Mouse (Mus musculus): Measurements from ENCODE around the gene Tfdp2. TPM values are rescaled to one million over a fixed set of nuclear protein-coding genes. Genes with fewer than 3 reads are reported as not detected.

Tfdp2 gene
- polyA plus RNA-seq, 1 experiment from 2014 or later: 64.9 TPM

- DNase-seq (ENCODE audit: low spot score) (no peak), ATAC-seq (ENCODE audit: insufficient read depth, low FRiP score, low TSS enrichment) (no peak)
- no peaks in the 10 kb centered on the region for H3K4me1 ChIP-seq (ENCODE audit: control insufficient read depth, insufficient read depth, low read length)
- no peak overlapping the region for H3K4me3 ChIP-seq (ENCODE audit: low read depth, low read length)
- no peak overlapping the region for H3K4me2 ChIP-seq (ENCODE audit: low read depth)
- no peaks in the 10 kb centered on the region for H3K36me3 ChIP-seq (ENCODE audit: control insufficient read depth, insufficient read depth, low read length)
- no peak overlapping the region for H3K9ac ChIP-seq (ENCODE audit: low read length)
- WGBS: 97% methylated on average over 1 of the region's 1 CpGs
- no peaks in the 10 kb centered on the region for H3K9me3 ChIP-seq (ENCODE audit: control insufficient read depth, low read length)
- no peaks in the 10 kb centered on the region for H3K27me3 ChIP-seq (ENCODE audit: control insufficient read depth, insufficient read depth, low read length)
- no peak overlapping the region for H3K27ac ChIP-seq (ENCODE audit: low read depth, low read length)
These were observed 21.2 kb downstream of the Tfdp2 start for GRCm38 (mm10) chr9:96217299-96217698.

GRCm38 (mm10) chr9:96217799-96218198 is 21.7 kb downstream of the Tfdp2 start:
- Histone ChIP-seq H3K4me2 (ENCODE audit: low read depth) (no peak overlapping the region), H3K27me3 (ENCODE audit: control insufficient read depth, insufficient read depth, low read length) (no peaks in the 10 kb centered on the region), H3K9me3 (ENCODE audit: control insufficient read depth, low read length) (no peaks in the 10 kb centered on the region), H3K9ac (ENCODE audit: low read length) (no peak overlapping the region), H3K4me1 (ENCODE audit: control insufficient read depth, insufficient read depth, low read length) (no peaks in the 10 kb centered on the region), H3K4me3 (ENCODE audit: low read depth, low read length) (no peak overlapping the region), H3K36me3 (ENCODE audit: control insufficient read depth, insufficient read depth, low read length) (no peaks in the 10 kb centered on the region), H3K27ac (ENCODE audit: low read depth, low read length) (no peak overlapping the region)
- no peak for DNase-seq (ENCODE audit: low spot score)
- ATAC-seq (ENCODE audit: insufficient read depth, low FRiP score, low TSS enrichment): no peak

GRCm38 (mm10) chr9:96219114-96219669 is 23.1 kb downstream of the Tfdp2 start:
- no peak overlapping the region for H3K9ac ChIP-seq (ENCODE audit: low read length)
- WGBS: 49% methylated on average over 2 of the region's 2 CpGs
- H3K4me3 ChIP-seq (ENCODE audit: low read depth, low read length): no peak overlapping the region
- H3K4me1 ChIP-seq (ENCODE audit: control insufficient read depth, insufficient read depth, low read length): no peaks in the 10 kb centered on the region
- H3K27ac ChIP-seq (ENCODE audit: low read depth, low read length): no peak overlapping the region
- no peaks in the 10 kb centered on the region for H3K36me3 ChIP-seq (ENCODE audit: control insufficient read depth, insufficient read depth, low read length)
- ATAC-seq (ENCODE audit: insufficient read depth, low FRiP score, low TSS enrichment) (no peak), DNase-seq (ENCODE audit: low spot score) (no peak)
- H3K9me3 ChIP-seq (ENCODE audit: control insufficient read depth, low read length): no peaks in the 10 kb centered on the region
- H3K27me3 ChIP-seq (ENCODE audit: control insufficient read depth, insufficient read depth, low read length): no peaks in the 10 kb centered on the region
- H3K4me2 ChIP-seq (ENCODE audit: low read depth): no peak overlapping the region

GRCm38 (mm10) chr9:96220419-96220818 is 24.3 kb downstream of the Tfdp2 start:
- Histone ChIP-seq H3K36me3 (ENCODE audit: control insufficient read depth, insufficient read depth, low read length) (no peaks in the 10 kb centered on the region), H3K4me3 (ENCODE audit: low read depth, low read length) (no peak overlapping the region), H3K27ac (ENCODE audit: low read depth, low read length) (no peak overlapping the region), H3K27me3 (ENCODE audit: control insufficient read depth, insufficient read depth, low read length) (no peaks in the 10 kb centered on the region), H3K9me3 (ENCODE audit: control insufficient read depth, low read length) (no peaks in the 10 kb centered on the region), H3K9ac (ENCODE audit: low read length) (no peak overlapping the region), H3K4me2 (ENCODE audit: low read depth) (no peak overlapping the region), H3K4me1 (ENCODE audit: control insufficient read depth, insufficient read depth, low read length) (no peaks in the 10 kb centered on the region)
- ATAC-seq (ENCODE audit: insufficient read depth, low FRiP score, low TSS enrichment) (no peak), DNase-seq (ENCODE audit: low spot score) (no peak)

- no peak overlapping the region for H3K4me2 ChIP-seq (ENCODE audit: low read depth)
- no peak overlapping the region for H3K4me3 ChIP-seq (ENCODE audit: low read depth, low read length)
- H3K27ac ChIP-seq (ENCODE audit: low read depth, low read length): no peak overlapping the region
- no peaks in the 10 kb centered on the region for H3K9me3 ChIP-seq (ENCODE audit: control insufficient read depth, low read length)
- H3K36me3 ChIP-seq (ENCODE audit: control insufficient read depth, insufficient read depth, low read length): no peaks in the 10 kb centered on the region
- DNase-seq (ENCODE audit: low spot score): no peak
- no peaks in the 10 kb centered on the region for H3K4me1 ChIP-seq (ENCODE audit: control insufficient read depth, insufficient read depth, low read length)
- H3K27me3 ChIP-seq (ENCODE audit: control insufficient read depth, insufficient read depth, low read length): no peaks in the 10 kb centered on the region
- H3K9ac ChIP-seq (ENCODE audit: low read length): no peak overlapping the region
- 88% methylated on average over 2 of the region's 2 CpGs for whole genome bisulfite sequencing
- no peak for ATAC-seq (ENCODE audit: insufficient read depth, low FRiP score, low TSS enrichment)
These were observed 27.2 kb downstream of the Tfdp2 start for GRCm38 (mm10) chr9:96223302-96223701.

GRCm38 (mm10) chr9:96228285-96228684 is 32.2 kb downstream of the Tfdp2 start:
- H3K4me1 ChIP-seq (ENCODE audit: control insufficient read depth, insufficient read depth, low read length): no peaks in the 10 kb centered on the region
- H3K9me3 ChIP-seq (ENCODE audit: control insufficient read depth, low read length): no peaks in the 10 kb centered on the region
- H3K9ac ChIP-seq (ENCODE audit: low read length): no peak overlapping the region
- no peaks in the 10 kb centered on the region for H3K27me3 ChIP-seq (ENCODE audit: control insufficient read depth, insufficient read depth, low read length)
- no peak for DNase-seq (ENCODE audit: low spot score)
- H3K4me3 ChIP-seq (ENCODE audit: low read depth, low read length): no peak overlapping the region
- no peak overlapping the region for H3K27ac ChIP-seq (ENCODE audit: low read depth, low read length)
- no peak for ATAC-seq (ENCODE audit: insufficient read depth, low FRiP score, low TSS enrichment)
- H3K36me3 ChIP-seq (ENCODE audit: control insufficient read depth, insufficient read depth, low read length): no peaks in the 10 kb centered on the region
- H3K4me2 ChIP-seq (ENCODE audit: low read depth): no peak overlapping the region

GRCm38 (mm10) chr9:96230271-96230670 is 34.2 kb downstream of the Tfdp2 start:
- DNase-seq (ENCODE audit: low spot score) (no peak), ATAC-seq (ENCODE audit: insufficient read depth, low FRiP score, low TSS enrichment) (no peak)
- no peak overlapping the region for H3K27ac ChIP-seq (ENCODE audit: low read depth, low read length)
- H3K4me2 ChIP-seq (ENCODE audit: low read depth): no peak overlapping the region
- H3K9ac ChIP-seq (ENCODE audit: low read length): no peak overlapping the region
- WGBS: 55% methylated on average over 2 of the region's 2 CpGs
- no peaks in the 10 kb centered on the region for H3K27me3 ChIP-seq (ENCODE audit: control insufficient read depth, insufficient read depth, low read length)
- H3K4me3 ChIP-seq (ENCODE audit: low read depth, low read length): no peak overlapping the region
- no peaks in the 10 kb centered on the region for H3K9me3 ChIP-seq (ENCODE audit: control insufficient read depth, low read length)
- H3K4me1 ChIP-seq (ENCODE audit: control insufficient read depth, insufficient read depth, low read length): no peaks in the 10 kb centered on the region
- no peaks in the 10 kb centered on the region for H3K36me3 ChIP-seq (ENCODE audit: control insufficient read depth, insufficient read depth, low read length)

GRCm38 (mm10) chr9:96235477-96235876 is 39.4 kb downstream of the Tfdp2 start:
- H3K9ac ChIP-seq (ENCODE audit: low read length): no peak overlapping the region
- H3K9me3 ChIP-seq (ENCODE audit: control insufficient read depth, low read length): no peaks in the 10 kb centered on the region
- no peak for DNase-seq (ENCODE audit: low spot score)
- H3K27ac ChIP-seq (ENCODE audit: low read depth, low read length): no peak overlapping the region
- no peaks in the 10 kb centered on the region for H3K4me1 ChIP-seq (ENCODE audit: control insufficient read depth, insufficient read depth, low read length)
- 31% methylated on average over 2 of the region's 2 CpGs for WGBS
- H3K4me2 ChIP-seq (ENCODE audit: low read depth): no peak overlapping the region
- no peak overlapping the region for H3K4me3 ChIP-seq (ENCODE audit: low read depth, low read length)
- H3K36me3 ChIP-seq (ENCODE audit: control insufficient read depth, insufficient read depth, low read length): no peaks in the 10 kb centered on the region
- H3K27me3 ChIP-seq (ENCODE audit: control insufficient read depth, insufficient read depth, low read length): no peaks in the 10 kb centered on the region
- no peak for ATAC-seq (ENCODE audit: insufficient read depth, low FRiP score, low TSS enrichment)

GRCm38 (mm10) chr9:96237391-96237790 is 41.3 kb downstream of the Tfdp2 start:
- Histone ChIP-seq H3K9me3 (ENCODE audit: control insufficient read depth, low read length) (no peaks in the 10 kb centered on the region), H3K4me1 (ENCODE audit: control insufficient read depth, insufficient read depth, low read length) (no peaks in the 10 kb centered on the region), H3K9ac (ENCODE audit: low read length) (no peak overlapping the region), H3K4me3 (ENCODE audit: low read depth, low read length) (no peak overlapping the region), H3K4me2 (ENCODE audit: low read depth) (no peak overlapping the region), H3K27me3 (ENCODE audit: control insufficient read depth, insufficient read depth, low read length) (no peaks in the 10 kb centered on the region), H3K27ac (ENCODE audit: low read depth, low read length) (no peak overlapping the region), H3K36me3 (ENCODE audit: control insufficient read depth, insufficient read depth, low read length) (no peaks in the 10 kb centered on the region)
- ATAC-seq (ENCODE audit: insufficient read depth, low FRiP score, low TSS enrichment) (no peak), DNase-seq (ENCODE audit: low spot score) (no peak)
- WGBS: 72% methylated on average over 1 of the region's 1 CpGs
